Mouse (Mus musculus) adrenal gland, adult 18-20 months (tissue): Measurements from ENCODE around the gene Pde8b. TPM values are rescaled to one million over a fixed set of nuclear protein-coding genes. Genes with fewer than 3 reads are reported as not detected.

Experiments
- DNase-seq, 2 experiments: peaks; one replicate each; pipeline ENCODE4 v3.0.0; 2021 to 2022; ENCODE audit warnings: low spot score in 2 of 2
- total RNA-seq, 2 experiments: library from RNA; stranded (reverse); gene quantifications; 1 replicate in 1 of 2; 2 replicates in 1 of 2; pipeline ENCODE4 v1.2.3; 2021

Pde8b gene
- total RNA-seq, 2 experiments from 2014 or later: 46.0 to 152 TPM

GRCm38 (mm10) chr13:95034715-95035114 lies 215.4 kb downstream of the Pde8b start:
- DNase-seq: no peak

- peak in 1 of 2 experiments; percentile 47 for DNase-seq
Observed at GRCm38 (mm10) chr13:95034094-95034493, 216.0 kb downstream of the Pde8b start.

GRCm38 (mm10) chr13:95032973-95033372 lies 217.2 kb downstream of the Pde8b start:
- DNase-seq: no peak

- no peak for DNase-seq
Observed at GRCm38 (mm10) chr13:95032127-95032831, 217.9 kb downstream of the Pde8b start.

GRCm38 (mm10) chr13:95030828-95031227 lies 219.3 kb downstream of the Pde8b start:
- DNase-seq: no peak

GRCm38 (mm10) chr13:95020216-95020615 lies 229.9 kb downstream of the Pde8b start:
- DNase-seq: no peak

GRCm38 (mm10) chr13:95019345-95019744 lies 230.8 kb downstream of the Pde8b start:
- DNase-seq: no peak

GRCm38 (mm10) chr13:95017916-95018315 lies 232.2 kb downstream of the Pde8b start:
- peak; percentile 55 to 60 for DNase-seq

GRCm38 (mm10) chr13:95017278-95017677 lies 232.9 kb downstream of the Pde8b start:
- no peak for DNase-seq

GRCm38 (mm10) chr13:95011546-95012257 lies 238.4 kb downstream of the Pde8b start:
- no peak for DNase-seq

GRCm38 (mm10) chr13:95009261-95009660 lies 240.9 kb downstream of the Pde8b start:
- DNase-seq: no peak

GRCm38 (mm10) chr13:95007281-95007680 lies 242.9 kb downstream of the Pde8b start:
- no peak for DNase-seq

- no peak for DNase-seq
Observed at GRCm38 (mm10) chr13:94990516-94990915, 259.6 kb downstream of the Pde8b start.

- no peak for DNase-seq
Observed at GRCm38 (mm10) chr13:94979081-94979480, 271.1 kb downstream of the Pde8b start.

GRCm38 (mm10) chr13:94976219-94977186 lies 273.6 kb downstream of the Pde8b start, which contains the start of gene Wdr41:
Gene Wdr41, plus strand, starts transcription at chr13:94976344.
- peak; percentile 91 to 95 for DNase-seq

- DNase-seq: no peak
Observed at GRCm38 (mm10) chr13:94975828-94976218, 274.3 kb downstream of the Pde8b start.

Other genes with a start within 250 kb of the Pde8b start
- 10 to 100 TPM; 21.4 to 29.3 TPM for gene Zbed3, start 73.3 kb upstream of the Pde8b start, total RNA-seq
- gene Aggf1, start 125.0 kb upstream of the Pde8b start, total RNA-seq: 10 to 100 TPM; 33.3 to 40.1 TPM
- under 1 TPM in 1 of 2 experiments, not detected in 1; 0.29 TPM for gene Crhbp, start 194.6 kb upstream of the Pde8b start, total RNA-seq
- gene S100z, start 228.4 kb upstream of the Pde8b start, total RNA-seq: not detected